Mouse (Mus musculus) hindbrain, embryonic 12.5 days (tissue): ENCODE measurements around the gene Mrps6. TPM values are rescaled to one million over a fixed set of nuclear protein-coding genes. Genes with fewer than 3 reads are reported as not detected.
A peak's percentile ranks its signal among the peaks of the same experiment; 100 is the strongest.

Experiments used
- ATAC-seq: fragments of 200-750 bp; cut with Nextera tagmentation; 2 replicates; pipeline ENCODE4 v1.8.0; 2017; ENCODE audit warnings: moderate TSS enrichment; ENCODE audit not compliant: low FRiP score
- H3K27ac ChIP-seq: fragments of 300-500 bp; sonication (generic); 2 replicates; pipeline ENCODE4 v1.5.1; 2016; ENCODE audit warnings: mild to moderate bottlenecking
- H3K27me3 ChIP-seq: fragments of 300-500 bp; sonication (generic); 2 replicates; pipeline ENCODE4 v1.6.1; 2016; ENCODE audit warnings: mild to moderate bottlenecking
- H3K36me3 ChIP-seq: fragments of 300-500 bp; sonication (generic); 2 replicates; pipeline ENCODE4 v1.6.1; 2016; ENCODE audit warnings: mild to moderate bottlenecking
- H3K4me1 ChIP-seq: fragments of 300-500 bp; sonication (generic); 2 replicates; pipeline ENCODE4 v1.6.1; 2016
- H3K4me2 ChIP-seq: fragments of 300-500 bp; sonication (generic); replicated peaks from 2 replicates; pipeline ENCODE4 v1.6.1; 2016; ENCODE audit warnings: mild to moderate bottlenecking
- H3K4me3 ChIP-seq: fragments of 300-500 bp; sonication (generic); 2 replicates; pipeline ENCODE4 v1.5.1; 2016; ENCODE audit warnings: mild to moderate bottlenecking
- H3K9ac ChIP-seq: fragments of 300-500 bp; sonication (generic); 2 replicates; pipeline ENCODE4 v1.6.1; 2016; ENCODE audit warnings: mild to moderate bottlenecking, moderate library complexity
- H3K9me3 ChIP-seq: fragments of 300-500 bp; sonication (generic); replicated peaks from 2 replicates; pipeline ENCODE4 v1.6.1; 2016; ENCODE audit warnings: mild to moderate bottlenecking
- WGBS: fragments of 180-500 bp; shearing (Covaris S2); methylation state at CpG from one replicate; pipeline ENCODE4 v1.1.7; 2016; 5-methylcytosine and 5-hydroxymethylcytosine counted together
- polyA plus RNA-seq: library from polyadenylated mRNA; unstranded; fragments of >200 nt; fragmentation: Nextera tagmentation; extraction: Ambion mirVana; gene quantifications from 2 replicates; pipeline ENCODE4 v1.2.1, GENCODE M21; 2016

The Mrps6 gene
- polyA plus RNA-seq, 1 experiment from 2014 or later, result 139 TPM

- Histone ChIP-seq H3K27me3 (peaks cover 2% of the 10 kb centered on the region; the same call in 1 of the 2 replicates), H3K9ac (no peak overlapping the region), H3K4me1 (no peaks in the 10 kb centered on the region), H3K4me3 (no peak overlapping the region), H3K9me3 (no peaks in the 10 kb centered on the region), H3K4me2 (no peak overlapping the region), H3K36me3 (no peaks in the 10 kb centered on the region), H3K27ac (no peak overlapping the region)
- no peak for ATAC-seq
- WGBS, result 92% methylated on average over 7 of the region's 7 CpGs
Measured at GRCm38 (mm10) chr16:92039421-92039820, 18.6 kb upstream of the Mrps6 start.

- WGBS, result 96% methylated on average over 11 of the region's 11 CpGs
Measured at GRCm38 (mm10) chr16:92039966-92040365, 18.1 kb upstream of the Mrps6 start.

GRCm38 (mm10) chr16:92051777-92052310 is 6.2 kb upstream of the Mrps6 start:
- ATAC-seq, result no peak
- Histone ChIP-seq H3K36me3 (no peaks in the 10 kb centered on the region), H3K27me3 (no peaks in the 10 kb centered on the region; the same call in 1 of the 2 replicates), H3K4me2 (no peak overlapping the region), H3K9me3 (peaks cover 9% of the 10 kb centered on the region), H3K9ac (no peak overlapping the region), H3K27ac (no peak overlapping the region), H3K4me3 (no peak overlapping the region), H3K4me1 (peaks cover 3% of the 10 kb centered on the region; the same call in 1 of the 2 replicates)
- WGBS, result 83% methylated on average over 7 of the region's 7 CpGs

More at GRCm38 (mm10) chr16:92039966-92040365, 18.1 kb upstream of the Mrps6 start:
- no peak for ATAC-seq
- peaks cover 2% of the 10 kb centered on the region; the same call in 1 of the 2 replicates for H3K27me3 ChIP-seq
- no peak overlapping the region for H3K4me3 ChIP-seq
- H3K27ac ChIP-seq, result no peak overlapping the region
- H3K36me3 ChIP-seq, result no peaks in the 10 kb centered on the region
- no peaks in the 10 kb centered on the region for H3K9me3 ChIP-seq
- H3K4me1 ChIP-seq, result no peaks in the 10 kb centered on the region
- H3K4me2 ChIP-seq, result no peak overlapping the region
- no peak overlapping the region for H3K9ac ChIP-seq

- ATAC-seq, result no peak
- H3K9ac ChIP-seq, result no peak overlapping the region
- H3K9me3 ChIP-seq, result peaks cover 9% of the 10 kb centered on the region
- H3K27me3 ChIP-seq, result no peaks in the 10 kb centered on the region; the same call in 1 of the 2 replicates
- H3K4me3 ChIP-seq, result no peak overlapping the region
- WGBS, result 77% methylated on average over 10 of the region's 10 CpGs
- no peak overlapping the region for H3K4me2 ChIP-seq
- H3K4me1 ChIP-seq, result peaks cover 5% of the 10 kb centered on the region; the same call in 1 of the 2 replicates
- no peak overlapping the region for H3K27ac ChIP-seq
- H3K36me3 ChIP-seq, result no peaks in the 10 kb centered on the region
Measured at GRCm38 (mm10) chr16:92052569-92052968, 5.5 kb upstream of the Mrps6 start.

- Histone ChIP-seq H3K27ac (no peak overlapping the region), H3K9me3 (peaks cover 9% of the 10 kb centered on the region), H3K4me1 (peaks cover 27% of the 10 kb centered on the region), H3K27me3 (no peaks in the 10 kb centered on the region), H3K36me3 (peaks cover 7% of the 10 kb centered on the region), H3K4me2 (no peak overlapping the region), H3K4me3 (no peak overlapping the region), H3K9ac (no peak overlapping the region)
- ATAC-seq, result no peak
- 52% methylated on average over 2 of the region's 2 CpGs for WGBS
Measured at GRCm38 (mm10) chr16:92056711-92057110, 1.4 kb upstream of the Mrps6 start.

GRCm38 (mm10) chr16:92057456-92057851 is 616 bp upstream of the Mrps6 start:
- WGBS, result 8% methylated on average over 11 of the region's 11 CpGs
- peak overlapping the region; percentile 95 for H3K9ac ChIP-seq
- H3K36me3 ChIP-seq, result peaks cover 14% of the 10 kb centered on the region
- H3K27me3 ChIP-seq, result no peaks in the 10 kb centered on the region
- peak overlapping the region; percentile 97 for H3K4me3 ChIP-seq
- peak; percentile 74 for ATAC-seq
- peak overlapping the region; percentile 90 for H3K27ac ChIP-seq
- peaks cover 9% of the 10 kb centered on the region for H3K9me3 ChIP-seq
- peaks cover 27% of the 10 kb centered on the region for H3K4me1 ChIP-seq
- peak overlapping the region; percentile 73 for H3K4me2 ChIP-seq

GRCm38 (mm10) chr16:92058644-92059620 is 862 bp downstream of the Mrps6 start:
- Histone ChIP-seq H3K27me3 (no peaks in the 10 kb centered on the region), H3K9me3 (peaks cover 4% of the 10 kb centered on the region; the same call in 1 of the 2 replicates), H3K9ac (peak overlapping the region; percentile 95), H3K4me2 (peak overlapping the region; percentile 73), H3K27ac (peak overlapping the region; percentile 90), H3K36me3 (peaks cover 26% of the 10 kb centered on the region), H3K4me3 (peak overlapping the region; percentile 97), H3K4me1 (peaks cover 27% of the 10 kb centered on the region)
- 1% methylated on average over 62 of the region's 63 CpGs for WGBS
- peak; percentile 31 for ATAC-seq

GRCm38 (mm10) chr16:92060213-92060612 is 2.1 kb downstream of the Mrps6 start:
- peaks cover 27% of the 10 kb centered on the region for H3K4me1 ChIP-seq
- 66% methylated on average over 3 of the region's 3 CpGs for WGBS
- no peak for ATAC-seq
- no peak overlapping the region for H3K27ac ChIP-seq
- no peaks in the 10 kb centered on the region for H3K9me3 ChIP-seq
- H3K27me3 ChIP-seq, result no peaks in the 10 kb centered on the region
- H3K4me3 ChIP-seq, result no peak overlapping the region
- peak overlapping the region; percentile 73 for H3K4me2 ChIP-seq
- H3K36me3 ChIP-seq, result peaks cover 33% of the 10 kb centered on the region
- H3K9ac ChIP-seq, result peak overlapping the region; percentile 42; the same call in 1 of the 2 replicates

- no peak for ATAC-seq
- Histone ChIP-seq H3K4me1 (peaks cover 27% of the 10 kb centered on the region), H3K9me3 (no peaks in the 10 kb centered on the region), H3K4me3 (no peak overlapping the region), H3K9ac (no peak overlapping the region), H3K27ac (no peak overlapping the region), H3K36me3 (peaks cover 44% of the 10 kb centered on the region), H3K27me3 (no peaks in the 10 kb centered on the region), H3K4me2 (no peak overlapping the region)
- WGBS, result 94% methylated on average over 7 of the region's 7 CpGs
Measured at GRCm38 (mm10) chr16:92061586-92061985, 3.5 kb downstream of the Mrps6 start.

GRCm38 (mm10) chr16:92062832-92063231 is 4.8 kb downstream of the Mrps6 start:
- Histone ChIP-seq H3K36me3 (peaks cover 55% of the 10 kb centered on the region), H3K27me3 (no peaks in the 10 kb centered on the region), H3K4me2 (no peak overlapping the region), H3K9ac (no peak overlapping the region), H3K9me3 (no peaks in the 10 kb centered on the region), H3K4me3 (no peak overlapping the region), H3K27ac (no peak overlapping the region), H3K4me1 (peaks cover 24% of the 10 kb centered on the region)
- 100% methylated on average over 1 of the region's 1 CpGs for WGBS
- no peak for ATAC-seq

GRCm38 (mm10) chr16:92064801-92065200 is 6.7 kb downstream of the Mrps6 start:
- H3K4me1 ChIP-seq, result peaks cover 16% of the 10 kb centered on the region
- peaks cover 72% of the 10 kb centered on the region for H3K36me3 ChIP-seq
- H3K4me3 ChIP-seq, result no peak overlapping the region
- ATAC-seq, result no peak
- H3K9me3 ChIP-seq, result no peaks in the 10 kb centered on the region
- no peaks in the 10 kb centered on the region for H3K27me3 ChIP-seq
- no peak overlapping the region for H3K9ac ChIP-seq
- no peak overlapping the region for H3K4me2 ChIP-seq
- H3K27ac ChIP-seq, result no peak overlapping the region
- WGBS, result 92% methylated on average over 2 of the region's 2 CpGs

- WGBS, result 93% methylated on average over 8 of the region's 8 CpGs
- no peak overlapping the region for H3K27ac ChIP-seq
- no peaks in the 10 kb centered on the region for H3K27me3 ChIP-seq
- no peaks in the 10 kb centered on the region for H3K9me3 ChIP-seq
- H3K9ac ChIP-seq, result no peak overlapping the region
- H3K4me1 ChIP-seq, result no peaks in the 10 kb centered on the region
- H3K4me3 ChIP-seq, result no peak overlapping the region
- no peak overlapping the region for H3K4me2 ChIP-seq
- ATAC-seq, result no peak
- H3K36me3 ChIP-seq, result peaks cover 52% of the 10 kb centered on the region
Measured at GRCm38 (mm10) chr16:92070338-92070737, 12.3 kb downstream of the Mrps6 start.
